Mouse (Mus musculus) embryonic stem cell, embryonic (primary cell): ENCODE measurements around the gene Cdc27.

Source experiments
- CTCF ChIA-PET, 4 experiments: fragments of 300-600 bp in 2 of 4; fragments of 350-600 bp in 2 of 4; sonication (Branson Sonifier 250); formaldehyde crosslinking; loops; one replicate each; lab custom pipeline; 2022; ENCODE audit warnings: inconsistent platforms in 2 of 4; lab: Charles Lee
- POLR2A ChIA-PET, 4 experiments: fragments of 300-600 bp in 2 of 4; fragments of 350-600 bp in 2 of 4; sonication (Branson Sonifier 250); formaldehyde crosslinking; loops; one replicate each; lab custom pipeline; 2022; ENCODE audit warnings: antibody characterized with exemption in 4 of 4, inconsistent platforms in 1 of 4; lab: Charles Lee

Gene Cdc27

DNA sequence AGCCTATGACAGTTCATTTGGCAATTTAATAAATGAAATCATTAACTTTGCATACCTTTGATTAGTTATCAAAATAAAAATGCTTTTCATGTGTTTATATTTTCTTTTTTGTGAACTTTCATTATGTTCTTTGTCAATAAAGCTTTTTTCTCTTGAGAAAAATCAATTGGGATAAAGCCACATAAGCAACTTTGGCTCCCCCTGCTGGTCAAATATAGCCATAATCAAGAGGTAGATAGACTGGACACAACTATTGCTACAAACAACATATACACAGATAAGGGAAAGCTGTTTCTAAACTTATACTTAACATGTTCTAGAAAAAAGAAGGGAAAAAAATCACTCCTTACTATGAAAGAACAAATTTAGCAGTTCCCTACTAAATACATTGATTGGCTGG is 88.9 kb downstream of the Cdc27 start:
- POLR2A ChIA-PET, result interaction anchor here in 2 of 4 experiments (1.0 to 2.0 kb wide), 4 partner anchors 19 to 172 kb away, joined by 5 to 12 read pairs (median 6); no protein-coding TSS in a partner anchor

GRCm38 (mm10) chr11:104459671-104460070 is 90.7 kb downstream of the Cdc27 start:
- ChIA-PET POLR2A (interaction anchor here (0.6 to 5.7 kb wide), 10 partner anchors 8 to 170 kb away, joined by 3 to 33 read pairs (median 4); partner anchors contain the start of gene Kansl1 (in 1 of the 4)), CTCF (interaction anchor here in 3 of 4 experiments (0.5 to 2.2 kb wide), 11 partner anchors 10 to 223 kb away, joined by 3 to 8 read pairs (median 4); partner anchors contain the start of gene Kansl1 (in 1 of the 3))

More for the DNA sequence above, 88.9 kb downstream of the Cdc27 start:
- CTCF ChIA-PET, result interaction anchor here in 3 of 4 experiments (0.6 to 1.5 kb wide), 7 partner anchors 9 to 262 kb away, joined by 3 to 4 read pairs (median 3); partner anchors contain the start of gene Gm11639 (in 1 of the 3)

DNA sequence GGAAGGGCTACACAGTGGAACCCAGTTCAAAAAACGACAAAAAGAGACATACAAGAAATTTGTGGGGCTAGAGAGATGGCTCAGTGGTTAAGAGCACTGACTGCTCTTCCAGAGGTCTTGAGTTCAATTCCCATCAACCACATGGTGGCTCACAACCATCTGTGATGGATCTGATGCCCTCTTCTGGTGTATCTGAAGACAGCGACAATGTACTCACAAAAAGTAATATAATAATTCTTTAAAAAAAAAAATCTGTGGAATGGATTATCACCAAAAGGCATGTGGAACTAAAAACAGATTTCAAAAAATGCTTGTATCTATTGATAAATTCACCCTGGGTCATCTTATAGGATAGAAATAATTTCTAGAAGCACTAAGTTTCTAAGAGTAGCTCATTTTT is 91.9 kb downstream of the Cdc27 start:
- ChIA-PET POLR2A (interaction anchor here (0.7 to 5.7 kb wide), 14 partner anchors 9 to 169 kb away, joined by 3 to 33 read pairs (median 4); partner anchors contain the start of gene Kansl1 (in 1 of the 4)), CTCF (interaction anchor here in 2 of 4 experiments (0.6 to 2.2 kb wide), 7 partner anchors 9 to 1222 kb away, joined by 3 to 8 read pairs (median 5); partner anchors contain the start of gene Kansl1 (in 1 of the 2))
